In genomic region chr16:87441089-87441488, GRCm38 (mm10) we compare ENCODE assay signal across 8 mouse cellular contexts. TPM values are rescaled to one million over a fixed set of nuclear protein-coding genes. Genes with fewer than 3 reads are reported as not detected.
DNase-seq lines count a peak whose midpoint lies in the region; ATAC-seq and TF ChIP-seq lines count a peak whose summit lies in the region.

No protein-coding gene starts in this region.

- peak; percentile 47 for TF ChIP-seq CTCF in heart, postnatal 0 days (IDR thresholded peaks at IDR 0.05; ENCODE audit: low read depth)

- peak overlapping the region; percentile 85 for H3K9ac ChIP-seq in neural tube, embryonic 11.5 days (ENCODE audit: low read length)
- peak overlapping the region; percentile 69 for H3K9ac ChIP-seq in heart, postnatal 0 days (replicated peaks; ENCODE audit: low read depth, low read length)
- H3K9ac ChIP-seq in limb, embryonic 11.5 days (ENCODE audit: low read length): no peak overlapping the region

- no peak overlapping the region for H3ac ChIP-seq in myocyte (ENCODE audit: control insufficient read depth, insufficient read length)

- no peaks in the 10 kb centered on the region for H3K9me3 ChIP-seq in neural tube, embryonic 11.5 days (ENCODE audit: control insufficient read depth, low read length)
- no peaks in the 10 kb centered on the region for H3K9me3 ChIP-seq in heart, postnatal 0 days (replicated peaks; ENCODE audit: control insufficient read depth, low read length)
- H3K9me3 ChIP-seq in limb, embryonic 11.5 days (ENCODE audit: control insufficient read depth, low read length): no peaks in the 10 kb centered on the region

- H3K4me3 ChIP-seq in neural tube, embryonic 11.5 days (ENCODE audit: low read depth, low read length): peak overlapping the region; percentile 75
- H3K4me3 ChIP-seq in heart, postnatal 0 days (ENCODE audit: low read depth, low read length): peak overlapping the region; percentile 72
- peak overlapping the region; percentile 73 for H3K4me3 ChIP-seq in limb, embryonic 11.5 days (ENCODE audit: low read depth, low read length)
- H3K4me3 ChIP-seq in myocyte: peak overlapping the region; percentile 65

- H3K27me3 ChIP-seq in neural tube, embryonic 11.5 days (ENCODE audit: control insufficient read depth, insufficient read depth, low read length): no peaks in the 10 kb centered on the region
- H3K27me3 ChIP-seq in heart, postnatal 0 days (ENCODE audit: control insufficient read depth, insufficient read depth, low read length): no peaks in the 10 kb centered on the region
- no peaks in the 10 kb centered on the region for H3K27me3 ChIP-seq in limb, embryonic 11.5 days (ENCODE audit: control insufficient read depth, insufficient read depth, low read length)
- H3K27me3 ChIP-seq in myocyte (ENCODE audit: control insufficient read depth, insufficient read depth, insufficient read length): no peaks in the 10 kb centered on the region

- ATAC-seq in neural tube, embryonic 11.5 days (ENCODE audit: insufficient read depth, low FRiP score, low TSS enrichment): no peak
- no peak for ATAC-seq in heart, postnatal 0 days (ENCODE audit: insufficient read depth, low read depth)
- no peak for ATAC-seq in limb, embryonic 11.5 days (ENCODE audit: insufficient number of reproducible peaks, low FRiP score, low TSS enrichment, low read depth)

- H3K4me2 ChIP-seq in neural tube, embryonic 11.5 days (ENCODE audit: low read depth): peak overlapping the region; percentile 78
- H3K4me2 ChIP-seq in heart, postnatal 0 days (ENCODE audit: low read depth, low read length): peak overlapping the region; percentile 83
- peak overlapping the region; percentile 72 for H3K4me2 ChIP-seq in limb, embryonic 11.5 days (ENCODE audit: low read depth, severe bottlenecking)
- H3K4me2 ChIP-seq in myocyte (ENCODE audit: low read depth): peak overlapping the region; percentile 88

- DNase-seq in neural tube, embryonic 11.5 days (ENCODE audit: low spot score): no peak
- no peak for DNase-seq in neural tube, embryonic 10.5 days (ENCODE audit: extremely low spot score, low spot score)
- DNase-seq in c-Kit-positive CD71-positive TER-119-positive erythroid progenitor cells, embryonic 14.5 days (ENCODE audit: low spot score): peak; percentile 39
- peak; percentile 26 for DNase-seq in heart, postnatal 0 days (ENCODE audit: low spot score)
- peak; percentile 26 for DNase-seq in limb, embryonic 11.5 days (ENCODE audit: low spot score)
- DNase-seq in left cerebral cortex, adult 18-20 months (ENCODE audit: low spot score in 2 of 2): no peak
- no peak for DNase-seq in urinary bladder, postnatal 10 days (ENCODE audit: low spot score)

- H3K27ac ChIP-seq in neural tube, embryonic 11.5 days (ENCODE audit: low read depth, low read length): no peak overlapping the region
- H3K27ac ChIP-seq in heart, postnatal 0 days (ENCODE audit: low read depth): peak overlapping the region; percentile 89; the same call in 1 of the 2 replicates
- H3K27ac ChIP-seq in limb, embryonic 11.5 days (replicated peaks; ENCODE audit: low read depth, low read length): no peak overlapping the region

- H3K79me2 ChIP-seq in myocyte (ENCODE audit: control insufficient read depth, insufficient read depth): no peaks in the 10 kb centered on the region

- TF ChIP-seq POLR2A in myocyte (IDR thresholded peaks at IDR 0.05; ENCODE audit: insufficient read length, low read depth): no peak

- H3K4me1 ChIP-seq in neural tube, embryonic 11.5 days (ENCODE audit: control insufficient read depth, insufficient read depth, low read length): no peaks in the 10 kb centered on the region
- H3K4me1 ChIP-seq in heart, postnatal 0 days (ENCODE audit: control insufficient read depth, insufficient read depth): peaks cover 14% of the 10 kb centered on the region
- no peaks in the 10 kb centered on the region for H3K4me1 ChIP-seq in limb, embryonic 11.5 days (ENCODE audit: control insufficient read depth, insufficient read depth, low read length)

- H3K36me3 ChIP-seq in neural tube, embryonic 11.5 days (ENCODE audit: control insufficient read depth, insufficient read depth, low read length): no peaks in the 10 kb centered on the region
- peaks cover 7% of the 10 kb centered on the region for H3K36me3 ChIP-seq in heart, postnatal 0 days (replicated peaks; ENCODE audit: control insufficient read depth, insufficient read depth, low read length)
- no peaks in the 10 kb centered on the region; the same call in 1 of the 2 replicates for H3K36me3 ChIP-seq in limb, embryonic 11.5 days (ENCODE audit: control insufficient read depth, insufficient read depth, low read length)
- no peaks in the 10 kb centered on the region for H3K36me3 ChIP-seq in myocyte (ENCODE audit: control insufficient read depth, insufficient read depth)

- whole genome bisulfite sequencing in neural tube, embryonic 11.5 days: 31% methylated on average over 9 of the region's 9 CpGs
- 20% methylated on average over 9 of the region's 9 CpGs for WGBS in heart, postnatal 0 days
- WGBS in limb, embryonic 11.5 days: 21% methylated on average over 9 of the region's 9 CpGs

- TF ChIP-seq EP300 in heart, postnatal 0 days (IDR thresholded peaks at IDR 0.05; ENCODE audit: low read depth): no peak

TF ChIP-seq in myocyte, 11 proteins besides CTCF, POLR2A, EP300 and RAD21:
- TF ChIP-seq REST (IDR thresholded peaks at IDR 0.05; ENCODE audit: insufficient read depth, insufficient read length) (no peak), CEBPB (IDR thresholded peaks at IDR 0.05; ENCODE audit: insufficient read depth, poor library complexity, severe bottlenecking) (no peak), TCF12 (IDR thresholded peaks at IDR 0.05; ENCODE audit: insufficient read depth, poor library complexity, severe bottlenecking) (no peak), SRF (IDR thresholded peaks at IDR 0.05; ENCODE audit: control insufficient read depth, insufficient read length, low read depth) (no peak), USF1 (IDR thresholded peaks at IDR 0.05; ENCODE audit: low read depth) (no peak), POLR2AphosphoS2 (IDR thresholded peaks at IDR 0.05; ENCODE audit: insufficient read length, low read depth) (no peak), MYOG (IDR thresholded peaks at IDR 0.05; ENCODE audit: control insufficient read depth in 1 of 3, insufficient read depth in 1 of 3, insufficient read length in 2 of 3, low read depth in 2 of 3) (no peak), TCF3 (IDR thresholded peaks at IDR 0.05; ENCODE audit: insufficient read length, low read depth) (no peak), E2F4 (IDR thresholded peaks at IDR 0.05; ENCODE audit: insufficient read depth) (no peak), MAX (IDR thresholded peaks at IDR 0.05; ENCODE audit: low read depth) (no peak), MYOD1 (IDR thresholded peaks at IDR 0.05; ENCODE audit: control insufficient read depth in 1 of 3, insufficient read length in 2 of 3, low read depth in 2 of 3) (no peak)

RNA-seq across cellular contexts. Expression of gene Rwdd2b, which starts 0.7 kb away (rescaled TPM):
- polyA plus RNA-seq in neural tube, embryonic 11.5 days (2014; fragmentation: Nextera tagmentation; extraction: Ambion mirVana): 13.3 and 13.6 TPM in 2 replicates
- 4.0 and 6.0 TPM in 2 replicates for total RNA-seq in heart, postnatal 0 days (2014; rRNA removed; ENCODE audit: low replicate concordance)
- 9.1 and 10.3 TPM in 2 replicates for polyA plus RNA-seq in heart, postnatal 0 days (2015; fragmentation: Nextera tagmentation; extraction: Ambion mirVana)
- 9.3 and 9.4 TPM in 2 replicates for polyA plus RNA-seq in limb, embryonic 11.5 days (2014; fragmentation: Nextera tagmentation; extraction: Ambion mirVana)
- polyA plus RNA-seq in myocyte (2012; fragmentation: generic; extraction: Trizol): 4.1 TPM
- 1 to 10 TPM; 8.7 to 9.7 TPM for total RNA-seq in left cerebral cortex, adult 18-20 months (2021)

RNA-seq across cellular contexts. Expression of gene Ltn1, which starts 8.7 kb away (rescaled TPM):
- 34.6 and 35.9 TPM in 2 replicates for polyA plus RNA-seq in neural tube, embryonic 11.5 days (2014; fragmentation: Nextera tagmentation; extraction: Ambion mirVana)
- 10.5 and 12.9 TPM in 2 replicates for total RNA-seq in heart, postnatal 0 days (2014; rRNA removed; ENCODE audit: low replicate concordance)
- 10.8 and 11.2 TPM in 2 replicates for polyA plus RNA-seq in heart, postnatal 0 days (2015; fragmentation: Nextera tagmentation; extraction: Ambion mirVana)
- 31.8 and 34.8 TPM in 2 replicates for polyA plus RNA-seq in limb, embryonic 11.5 days (2014; fragmentation: Nextera tagmentation; extraction: Ambion mirVana)
- polyA plus RNA-seq in myocyte (2012; fragmentation: generic; extraction: Trizol): 5.8 TPM
- 10 to 100 TPM; 44.0 to 47.1 TPM for total RNA-seq in left cerebral cortex, adult 18-20 months (2021)

RNA-seq across cellular contexts. Expression of gene Usp16, which starts 13.4 kb away (rescaled TPM):
- 51.4 and 53.0 TPM in 2 replicates for polyA plus RNA-seq in neural tube, embryonic 11.5 days (2014; fragmentation: Nextera tagmentation; extraction: Ambion mirVana)
- 76.8 and 220 TPM in 2 replicates for total RNA-seq in heart, postnatal 0 days (2014; rRNA removed; ENCODE audit: low replicate concordance)
- 36.1 and 40.8 TPM in 2 replicates for polyA plus RNA-seq in heart, postnatal 0 days (2015; fragmentation: Nextera tagmentation; extraction: Ambion mirVana)
- polyA plus RNA-seq in limb, embryonic 11.5 days (2014; fragmentation: Nextera tagmentation; extraction: Ambion mirVana): 46.4 and 50.6 TPM in 2 replicates
- polyA plus RNA-seq in myocyte (2012; fragmentation: generic; extraction: Trizol): 17.0 TPM
- total RNA-seq in left cerebral cortex, adult 18-20 months (2021): 10 to 100 TPM; 36.7 to 44.2 TPM

RNA-seq across cellular contexts. Expression of gene Cct8, which starts 54.6 kb away (rescaled TPM):
- polyA plus RNA-seq in neural tube, embryonic 11.5 days (2014; fragmentation: Nextera tagmentation; extraction: Ambion mirVana): 664 and 680 TPM in 2 replicates
- total RNA-seq in heart, postnatal 0 days (2014; rRNA removed; ENCODE audit: low replicate concordance): 89.7 and 126 TPM in 2 replicates
- 202 and 213 TPM in 2 replicates for polyA plus RNA-seq in heart, postnatal 0 days (2015; fragmentation: Nextera tagmentation; extraction: Ambion mirVana)
- 673 and 691 TPM in 2 replicates for polyA plus RNA-seq in limb, embryonic 11.5 days (2014; fragmentation: Nextera tagmentation; extraction: Ambion mirVana)
- polyA plus RNA-seq in myocyte (2012; fragmentation: generic; extraction: Trizol): 133 TPM
- 100 to 1,000 TPM; 180 to 183 TPM for total RNA-seq in left cerebral cortex, adult 18-20 months (2021)

Comparison
In these comparisons a context has a peak if more than half of its experiments do, and no peak if none do; other contexts are left out.
1. DNase-seq: peak in c-Kit-positive CD71-positive TER-119-positive erythroid progenitor cells, embryonic 14.5 days (single experiment), heart, postnatal 0 days (single experiment) and limb, embryonic 11.5 days (single experiment); none in neural tube, embryonic 11.5 days (single experiment), neural tube, embryonic 10.5 days (single experiment), left cerebral cortex, adult 18-20 months (0 of 2) and urinary bladder, postnatal 10 days (single experiment).
2. Peak in every context shown above with its lines, with median percentiles within 50 percentile points of each other: H3K4me2 ChIP-seq and H3K4me3 ChIP-seq.